Mouse (Mus musculus): ENCODE data around the gene Pcnx4. TPM values are rescaled to one million over a fixed set of nuclear protein-coding genes. Genes with fewer than 3 reads are reported as not detected.

The Pcnx4 gene
- polyA plus RNA-seq, 1 experiment from 2014 or later, result 14.7 TPM

- 90% methylated on average over 1 of the region's 1 CpGs for WGBS
Observed at GRCm38 (mm10) chr12:72621441-72621840, 85.3 kb downstream of the Pcnx4 start.

DNA sequence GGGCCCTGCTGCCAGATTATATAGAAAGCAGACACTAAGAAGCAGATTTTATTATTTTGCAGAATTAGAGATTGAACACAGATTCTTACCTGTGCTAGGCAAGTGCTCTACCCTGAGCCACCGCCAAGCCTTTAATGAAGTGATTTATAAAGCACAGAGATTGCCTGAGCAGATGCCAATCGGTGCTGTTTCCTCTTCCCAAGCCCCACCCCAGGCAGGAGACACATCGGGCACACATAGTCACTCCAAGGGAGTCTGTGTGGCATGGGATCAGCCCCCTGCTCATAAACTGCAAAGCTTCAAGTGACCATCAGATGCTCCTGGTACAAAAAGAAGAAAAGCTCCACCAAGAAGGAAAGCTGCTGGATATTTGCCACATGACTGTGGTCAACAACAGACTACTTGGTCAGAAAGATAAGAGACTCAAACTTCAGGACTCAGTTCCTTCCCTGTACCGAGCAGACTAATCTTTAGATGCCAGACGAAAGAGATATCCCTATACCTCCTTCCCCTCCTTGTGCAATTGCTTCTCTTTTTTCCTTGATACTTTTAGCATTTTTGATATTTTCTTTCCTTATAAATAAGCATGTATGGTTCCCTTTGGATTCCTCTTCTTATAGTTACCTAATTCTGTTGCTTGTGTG is 86.8 kb downstream of the Pcnx4 start:
- WGBS, result 83% methylated on average over 5 of the region's 5 CpGs
- no peaks in the 10 kb centered on the region for H3K9me3 ChIP-seq
- no peaks in the 10 kb centered on the region for H3K4me1 ChIP-seq

More at GRCm38 (mm10) chr12:72621441-72621840, 85.3 kb downstream of the Pcnx4 start:
- no peaks in the 10 kb centered on the region for H3K27me3 ChIP-seq (replicated peaks; ENCODE audit: low read depth, poor library complexity, severe bottlenecking)
- H3K27ac ChIP-seq (replicated peaks), result no peak overlapping the region
- no peak overlapping the region for H3K4me3 ChIP-seq
- H3K36me3 ChIP-seq (replicated peaks), result no peaks in the 10 kb centered on the region
- no peaks in the 10 kb centered on the region for H3K9me3 ChIP-seq
- no peak for DNase-seq (ENCODE audit: low spot score)
- no peaks in the 10 kb centered on the region for H3K4me1 ChIP-seq

DNA sequence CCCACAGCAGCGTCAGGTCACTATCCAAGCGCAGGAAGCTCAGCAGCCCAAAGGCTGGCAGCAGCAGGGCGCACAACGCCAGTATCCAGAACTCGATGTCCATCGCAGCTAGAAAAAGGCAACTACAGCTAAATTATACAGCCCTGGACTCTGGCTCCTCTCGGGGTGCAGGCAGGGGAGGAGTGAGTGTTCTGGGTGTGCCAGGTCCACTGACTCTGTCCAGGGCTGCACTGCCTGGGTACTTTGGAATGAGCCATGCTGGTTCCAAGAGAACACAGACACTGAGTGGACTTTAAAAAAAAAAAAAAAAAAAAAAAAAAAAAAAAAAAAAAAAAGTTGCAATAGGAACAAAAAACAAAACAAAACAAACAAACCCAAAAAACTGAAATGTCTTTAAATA is 92.6 kb downstream of the Pcnx4 start:
- H3K36me3 ChIP-seq (replicated peaks), result no peaks in the 10 kb centered on the region
- no peak overlapping the region for H3K4me3 ChIP-seq
- no peaks in the 10 kb centered on the region for H3K27me3 ChIP-seq (replicated peaks; ENCODE audit: low read depth, poor library complexity, severe bottlenecking)
- DNase-seq (ENCODE audit: low spot score), result no peak
- H3K27ac ChIP-seq (replicated peaks), result no peak overlapping the region
- H3K9me3 ChIP-seq, result no peaks in the 10 kb centered on the region
- 90% methylated on average over 7 of the region's 7 CpGs for WGBS
- H3K4me1 ChIP-seq, result no peaks in the 10 kb centered on the region

More for the DNA sequence above, 86.8 kb downstream of the Pcnx4 start:
- no peak for DNase-seq (ENCODE audit: low spot score)
- no peak overlapping the region for H3K4me3 ChIP-seq
- H3K27ac ChIP-seq (replicated peaks), result no peak overlapping the region
- no peaks in the 10 kb centered on the region for H3K36me3 ChIP-seq (replicated peaks)
- no peaks in the 10 kb centered on the region for H3K27me3 ChIP-seq (replicated peaks; ENCODE audit: low read depth, poor library complexity, severe bottlenecking)

Other genes with a start within 250 kb of the Pcnx4 start
- 77.7 and 80.8 TPM in 2 replicates for gene Rtn1, start 127.3 kb upstream of the Pcnx4 start, polyA plus RNA-seq (2016; fragmentation: Nextera tagmentation; extraction: Ambion mirVana)
- gene Lrrc9, start 94.5 kb upstream of the Pcnx4 start, polyA plus RNA-seq (2016; fragmentation: Nextera tagmentation; extraction: Ambion mirVana), result 0.87 and 1.3 TPM in 2 replicates
- gene Gm4756, start 113.3 kb downstream of the Pcnx4 start, polyA plus RNA-seq (2016; fragmentation: Nextera tagmentation; extraction: Ambion mirVana), result not detected in 2 replicates
- 7.6 and 9.3 TPM in 2 replicates for gene Dhrs7, start 128.5 kb downstream of the Pcnx4 start, polyA plus RNA-seq (2016; fragmentation: Nextera tagmentation; extraction: Ambion mirVana)
- 53.0 and 57.8 TPM in 2 replicates for gene Ppm1a, start 221.1 kb downstream of the Pcnx4 start, polyA plus RNA-seq (2016; fragmentation: Nextera tagmentation; extraction: Ambion mirVana)